28 mouse cellular contexts compared by ENCODE assay signal in the genomic region with DNA sequence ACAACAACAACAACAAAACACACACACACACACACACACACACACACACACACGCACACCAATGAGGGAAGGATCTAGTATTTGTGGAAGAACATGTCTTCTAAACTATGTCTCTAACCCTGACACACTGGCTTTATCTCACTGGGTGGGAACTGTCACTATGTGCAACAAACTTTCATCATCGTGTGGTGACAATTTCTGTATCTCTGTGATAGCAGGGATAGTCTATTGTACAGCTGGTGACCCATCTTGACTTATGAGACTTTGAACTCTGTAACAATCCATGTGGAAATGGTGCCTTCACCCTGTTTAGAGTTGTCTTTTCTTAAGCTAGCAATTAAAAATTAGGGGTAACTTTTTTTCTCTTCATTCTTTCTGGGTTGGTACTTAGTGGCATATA. TPM values are rescaled to one million over a fixed set of nuclear protein-coding genes. Genes with fewer than 3 reads are reported as not detected.
DNase-seq lines count a peak whose midpoint lies in the region; ATAC-seq and TF ChIP-seq lines count a peak whose summit lies in the region.
"Had no signal": no experiment of that assay in that cellular context is flagged by ENCODE, and none has a peak within 500 bp of the region (broad histone marks: within the 10 kb centered on the region; RNA-seq: fewer than 3 reads in every experiment).

No protein-coding gene starts in this region.

- no peak for TF ChIP-seq CTCF in liver, embryonic 14.5 days (IDR thresholded peaks at IDR 0.05; ENCODE audit: low read depth)

- peak overlapping the region; percentile 6; the same call in 1 of the 2 replicates for H3K4me2 ChIP-seq in liver, embryonic 14.5 days (ENCODE audit: low read depth)
- H3K4me2 ChIP-seq in hindbrain, embryonic 13.5 days: no peak overlapping the region
- H3K4me2 ChIP-seq in forebrain, embryonic 11.5 days (ENCODE audit: low read depth, low read length, severe bottlenecking): no peak overlapping the region
- H3K4me2 ChIP-seq: embryonic facial prominence, embryonic 15.5 days; forebrain, embryonic 15.5 days; heart, embryonic 15.5 days; intestine, embryonic 15.5 days; midbrain, embryonic 15.5 days; neural tube, embryonic 15.5 days had no signal

- H3K4me3 ChIP-seq in liver, embryonic 14.5 days (ENCODE audit: insufficient read depth in 1 of 2, low read depth in 2 of 2, low read length in 2 of 2): no peak overlapping the region
- no peak overlapping the region for H3K4me3 ChIP-seq in hindbrain, embryonic 13.5 days
- H3K4me3 ChIP-seq in forebrain, embryonic 11.5 days (ENCODE audit: low read depth, low read length): no peak overlapping the region
- H3K4me3 ChIP-seq: embryonic facial prominence, embryonic 10.5 days; embryonic facial prominence, embryonic 15.5 days; forebrain, embryonic 15.5 days; heart, embryonic 10.5 days; heart, embryonic 15.5 days; intestine, embryonic 15.5 days; midbrain, embryonic 15.5 days; neural tube, embryonic 15.5 days had no signal

- H3K36me3 ChIP-seq in liver, embryonic 14.5 days (replicated peaks; ENCODE audit: control insufficient read depth, insufficient read depth, low read depth): no peaks in the 10 kb centered on the region
- H3K36me3 ChIP-seq in hindbrain, embryonic 13.5 days: no peaks in the 10 kb centered on the region
- H3K36me3 ChIP-seq in forebrain, embryonic 11.5 days (ENCODE audit: control insufficient read depth, insufficient read depth, low read length): no peaks in the 10 kb centered on the region
- H3K36me3 ChIP-seq: embryonic facial prominence, embryonic 10.5 days; embryonic facial prominence, embryonic 15.5 days; forebrain, embryonic 15.5 days; heart, embryonic 10.5 days; heart, embryonic 15.5 days; intestine, embryonic 15.5 days; midbrain, embryonic 15.5 days; neural tube, embryonic 15.5 days had no signal

- peak; percentile 84 for ATAC-seq in liver, embryonic 14.5 days (ENCODE audit: insufficient read depth)
- ATAC-seq in megakaryocyte-erythroid progenitor cell, adult 5-6 weeks (replicated peaks; ENCODE audit: low FRiP score, low TSS enrichment, poor library complexity, severe bottlenecking): peak; percentile 82
- no peak for ATAC-seq in hindbrain, embryonic 13.5 days (ENCODE audit: low FRiP score)
- no peak for ATAC-seq in forebrain, embryonic 11.5 days (replicated peaks; ENCODE audit: low FRiP score)
- ATAC-seq: forebrain, embryonic 15.5 days; hindbrain, postnatal 0 days; intestine, embryonic 15.5 days; midbrain, embryonic 15.5 days had no signal

- TF ChIP-seq EP300 in liver, embryonic 14.5 days (IDR thresholded peaks at IDR 0.05; ENCODE audit: low read depth): peak; percentile 58

- DNase-seq in 416B (ENCODE audit: low read depth) (peak; percentile 29), liver (peak; percentile 26)
- DNase-seq in liver, embryonic 14.5 days (ENCODE audit: low read depth in 3 of 3, low spot score in 3 of 3): peak in 2 of 3 experiments; percentile 40
- DNase-seq in spleen, postnatal 36 days (ENCODE audit: low spot score in 2 of 2): no peak
- no peak for DNase-seq in forebrain, embryonic 11.5 days (ENCODE audit: low spot score)
- DNase-seq: adrenal gland, postnatal 14 days; cerebellum, adult 18-20 months; cerebellum, postnatal 10 days; gastrocnemius, postnatal 25 days; heart, adult 11 months; kidney, adult 2 months; kidney, postnatal 36 days; left cerebral cortex, postnatal 4 days; lung, postnatal 4 days; retina, postnatal 1 day; right cerebral cortex, postnatal 14 days; thymus, postnatal 4 days had no signal

- peak overlapping the region; percentile 87 for H3K27ac ChIP-seq in liver, embryonic 14.5 days
- H3K27ac ChIP-seq in hindbrain, embryonic 13.5 days: no peak overlapping the region
- H3K27ac ChIP-seq in forebrain, embryonic 11.5 days (ENCODE audit: low read depth, low read length): no peak overlapping the region
- H3K27ac ChIP-seq: embryonic facial prominence, embryonic 10.5 days; embryonic facial prominence, embryonic 15.5 days; forebrain, embryonic 15.5 days; heart, embryonic 10.5 days; heart, embryonic 15.5 days; hindbrain, postnatal 0 days; intestine, embryonic 15.5 days; midbrain, embryonic 15.5 days; neural tube, embryonic 15.5 days had no signal

- H3K9me3 ChIP-seq in liver, embryonic 14.5 days (ENCODE audit: control insufficient read depth, low read length): no peaks in the 10 kb centered on the region
- H3K9me3 ChIP-seq in hindbrain, embryonic 13.5 days: no peaks in the 10 kb centered on the region
- H3K9me3 ChIP-seq in forebrain, embryonic 11.5 days (ENCODE audit: control insufficient read depth, low read length): no peaks in the 10 kb centered on the region
- H3K9me3 ChIP-seq: embryonic facial prominence, embryonic 10.5 days; embryonic facial prominence, embryonic 15.5 days; forebrain, embryonic 15.5 days; heart, embryonic 10.5 days; heart, embryonic 15.5 days; intestine, embryonic 15.5 days; midbrain, embryonic 15.5 days; neural tube, embryonic 15.5 days had no signal

- H3K9ac ChIP-seq in liver, embryonic 14.5 days (replicated peaks): peak overlapping the region; percentile 44; the same call in 1 of the 2 replicates
- no peak overlapping the region for H3K9ac ChIP-seq in hindbrain, embryonic 13.5 days
- H3K9ac ChIP-seq in forebrain, embryonic 11.5 days (ENCODE audit: low read length): no peak overlapping the region
- H3K9ac ChIP-seq: embryonic facial prominence, embryonic 15.5 days; forebrain, embryonic 15.5 days; heart, embryonic 15.5 days; intestine, embryonic 15.5 days; midbrain, embryonic 15.5 days; neural tube, embryonic 15.5 days had no signal

- WGBS in liver, embryonic 14.5 days (ENCODE audit: insufficient replicate concordance): 14% methylated on average over 2 of the region's 2 CpGs
- WGBS in hindbrain, embryonic 13.5 days: 82% methylated on average over 2 of the region's 2 CpGs
- 75% methylated on average over 2 of the region's 2 CpGs for WGBS in forebrain, embryonic 11.5 days

- H3K4me1 ChIP-seq in liver, embryonic 14.5 days (replicated peaks; ENCODE audit: control insufficient read depth in 2 of 2, insufficient read depth in 2 of 2, low read length in 1 of 2): peaks cover 30 to 35% of the 10 kb centered on the region in 2 experiments
- H3K4me1 ChIP-seq in hindbrain, embryonic 13.5 days (replicated peaks): no peaks in the 10 kb centered on the region
- H3K4me1 ChIP-seq in forebrain, embryonic 11.5 days (replicated peaks; ENCODE audit: control insufficient read depth, insufficient read depth, low read length): no peaks in the 10 kb centered on the region
- H3K4me1 ChIP-seq: embryonic facial prominence, embryonic 10.5 days; embryonic facial prominence, embryonic 15.5 days; forebrain, embryonic 15.5 days; heart, embryonic 10.5 days; heart, embryonic 15.5 days; intestine, embryonic 15.5 days; midbrain, embryonic 15.5 days; neural tube, embryonic 15.5 days had no signal

- no peaks in the 10 kb centered on the region for H3K27me3 ChIP-seq in liver, embryonic 14.5 days (ENCODE audit: control insufficient read depth, insufficient read depth, low read length)
- no peaks in the 10 kb centered on the region for H3K27me3 ChIP-seq in hindbrain, embryonic 13.5 days
- H3K27me3 ChIP-seq in forebrain, embryonic 11.5 days (ENCODE audit: control insufficient read depth, insufficient read depth, low read length): no peaks in the 10 kb centered on the region
- H3K27me3 ChIP-seq: embryonic facial prominence, embryonic 15.5 days; forebrain, embryonic 15.5 days; heart, embryonic 15.5 days; intestine, embryonic 15.5 days; midbrain, embryonic 15.5 days; neural tube, embryonic 15.5 days had no signal

RNA-seq across cellular contexts. Expression of a gene that starts 36.1 kb away (rescaled TPM):
- 13.5 and 18.0 TPM in 2 replicates for polyA plus RNA-seq in liver, embryonic 14.5 days (2012; rRNA removed)
- 56.1 and 61.8 TPM in 2 replicates for polyA plus RNA-seq in liver, embryonic 14.5 days (2014; fragmentation: Nextera tagmentation; extraction: Ambion mirVana)
- 81.6 and 95.5 TPM in 2 replicates for total RNA-seq in megakaryocyte-erythroid progenitor cell, adult 5-6 weeks (2014; fragmentation: Nextera tagmentation)
- total RNA-seq in megakaryocyte-erythroid progenitor cell, adult 5-6 weeks (2017): 106 and 108 TPM in 2 replicates
- 99.1 and 102 TPM in 2 replicates for polyA plus RNA-seq in hindbrain, embryonic 13.5 days (2015; fragmentation: Nextera tagmentation; extraction: Ambion mirVana)
- polyA plus RNA-seq in forebrain, embryonic 11.5 days (2014; fragmentation: Nextera tagmentation; extraction: Ambion mirVana): 131 and 142 TPM in 2 replicates

Comparison
In these comparisons a context has a peak if more than half of its experiments do, and no peak if none do; other contexts are left out.
1. DNase-seq: peak in 416B (single experiment), liver (single experiment) and liver, embryonic 14.5 days (2 of 3); none in spleen, postnatal 36 days (0 of 2) and forebrain, embryonic 11.5 days (single experiment).
2. ATAC-seq: peak in liver, embryonic 14.5 days (single experiment) and megakaryocyte-erythroid progenitor cell, adult 5-6 weeks (single experiment); none in hindbrain, embryonic 13.5 days (single experiment) and forebrain, embryonic 11.5 days (single experiment).